In the genomic region with DNA sequence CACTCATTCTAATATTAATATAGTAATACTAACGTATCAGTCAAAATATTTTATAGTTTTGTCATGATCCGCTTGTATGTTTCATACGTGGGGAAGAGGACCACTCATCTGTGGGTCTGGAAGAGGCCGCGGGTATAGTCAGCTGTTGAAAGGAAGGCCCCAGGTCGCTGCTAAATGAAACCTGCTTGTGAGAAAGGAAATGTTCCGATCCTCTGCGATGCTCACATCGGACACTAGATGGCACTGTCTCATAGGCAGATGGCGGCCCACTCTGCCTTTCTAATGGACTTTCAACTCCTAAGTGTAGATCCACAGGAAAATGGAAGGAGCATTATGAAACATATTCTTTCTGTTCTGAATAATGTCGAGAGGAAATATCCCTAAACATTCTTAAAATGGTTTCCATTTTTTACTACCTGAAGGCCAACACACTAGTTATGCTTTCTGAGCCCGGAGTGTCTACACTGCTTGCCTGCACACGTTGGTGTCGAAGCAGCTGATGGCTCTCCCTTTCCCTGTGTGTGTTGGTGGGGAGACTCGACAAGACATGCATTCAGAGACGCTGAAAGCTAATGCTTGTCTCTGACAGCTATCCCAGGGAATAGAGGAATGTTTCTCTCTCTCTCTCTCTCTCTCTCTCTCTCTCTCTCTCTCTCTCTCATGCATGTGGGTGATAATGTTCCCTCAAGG, we compare ENCODE assay signal across 7 mouse cellular contexts.
DNase-seq lines count a peak whose midpoint lies in the region; ATAC-seq lines count a peak whose summit lies in the region.

No protein-coding gene starts in this region.

- peak; percentile 70 for DNase-seq in MN1 (ENCODE audit: low spot score)
- peak; percentile 56 for DNase-seq in c-Kit-positive CD71-positive TER-119-negative erythroid progenitor cells, embryonic 14.5 days (ENCODE audit: low read depth)
- DNase-seq in left cerebral cortex, adult 11 months (ENCODE audit: low spot score) = peak; percentile 83
- peak; percentile 98 for DNase-seq in midbrain, embryonic 11.5 days (ENCODE audit: low spot score, missing footprints)
- DNase-seq in right cerebral cortex, postnatal 4 days = peak; percentile 85

- no peaks in the 10 kb centered on the region; the same call in 1 of the 2 replicates for H3K4me1 ChIP-seq in forebrain, embryonic 12.5 days
- H3K4me1 ChIP-seq in hindbrain, embryonic 13.5 days (replicated peaks) = 0 out of 2 replicates have a peak, but pooled peaks cover 3% of the 10 kb centered on the region
- H3K4me1 ChIP-seq in midbrain, embryonic 11.5 days (ENCODE audit: control insufficient read depth, insufficient read depth, low read length) = no peaks in the 10 kb centered on the region

- H3K36me3 ChIP-seq in forebrain, embryonic 12.5 days (replicated peaks) = no peaks in the 10 kb centered on the region
- no peaks in the 10 kb centered on the region for H3K36me3 ChIP-seq in hindbrain, embryonic 13.5 days
- no peaks in the 10 kb centered on the region for H3K36me3 ChIP-seq in midbrain, embryonic 11.5 days (ENCODE audit: control insufficient read depth, insufficient read depth, low read length)

- no peak overlapping the region for H3K4me2 ChIP-seq in forebrain, embryonic 12.5 days
- no peak overlapping the region for H3K4me2 ChIP-seq in hindbrain, embryonic 13.5 days
- no peak overlapping the region for H3K4me2 ChIP-seq in midbrain, embryonic 11.5 days

- no peaks in the 10 kb centered on the region for H3K27me3 ChIP-seq in forebrain, embryonic 12.5 days
- no peaks in the 10 kb centered on the region for H3K27me3 ChIP-seq in hindbrain, embryonic 13.5 days
- no peaks in the 10 kb centered on the region for H3K27me3 ChIP-seq in midbrain, embryonic 11.5 days (ENCODE audit: control insufficient read depth, insufficient read depth, low read length)

- no peak overlapping the region for H3K4me3 ChIP-seq in forebrain, embryonic 12.5 days (replicated peaks)
- H3K4me3 ChIP-seq in hindbrain, embryonic 13.5 days = no peak overlapping the region
- H3K4me3 ChIP-seq in midbrain, embryonic 11.5 days (ENCODE audit: low read depth, low read length) = no peak overlapping the region

- 31% methylated on average over 16 of the region's 16 CpGs for WGBS in forebrain, embryonic 12.5 days
- 26% methylated on average over 16 of the region's 16 CpGs for WGBS in hindbrain, embryonic 13.5 days
- 32% methylated on average over 16 of the region's 16 CpGs for WGBS in midbrain, embryonic 11.5 days

- 0 out of 2 replicates have a peak, but pooled peaks have one; percentile 51 for ATAC-seq in forebrain, embryonic 12.5 days (ENCODE audit: low FRiP score)
- ATAC-seq in hindbrain, embryonic 13.5 days (ENCODE audit: low FRiP score) = peak; percentile 59
- peak; percentile 33; the same call in 1 of the 2 replicates for ATAC-seq in midbrain, embryonic 11.5 days (ENCODE audit: low FRiP score)

- no peak overlapping the region for H3K27ac ChIP-seq in forebrain, embryonic 12.5 days
- no peak overlapping the region for H3K27ac ChIP-seq in hindbrain, embryonic 13.5 days
- H3K27ac ChIP-seq in midbrain, embryonic 11.5 days (ENCODE audit: low read depth, low read length) = no peak overlapping the region

- H3K9me3 ChIP-seq in forebrain, embryonic 12.5 days = no peaks in the 10 kb centered on the region
- H3K9me3 ChIP-seq in hindbrain, embryonic 13.5 days = no peaks in the 10 kb centered on the region
- H3K9me3 ChIP-seq in midbrain, embryonic 11.5 days (ENCODE audit: control insufficient read depth, low read length) = no peaks in the 10 kb centered on the region

- no peak overlapping the region for H3K9ac ChIP-seq in forebrain, embryonic 12.5 days
- no peak overlapping the region for H3K9ac ChIP-seq in hindbrain, embryonic 13.5 days
- no peak overlapping the region for H3K9ac ChIP-seq in midbrain, embryonic 11.5 days (ENCODE audit: low read length)
